Mouse (Mus musculus) heart, adult 8-10 months (tissue): ENCODE results near the gene Zfp955b. TPM values are rescaled to one million over a fixed set of nuclear protein-coding genes. Genes with fewer than 3 reads are reported as not detected.
"Not testable (repeated sequence)": the region's sequence is repeated elsewhere in the genome, so short reads cannot be mapped to it uniquely, and the experiment has no call there.

Source experiments
- DNase-seq: peaks from one replicate; pipeline ENCODE4 v3.0.0; 2022; ENCODE audit warnings: low spot score
- total RNA-seq, 4 experiments: library from RNA; stranded (reverse); gene quantifications; 2 replicates each; pipeline ENCODE4 v1.2.4; 2022

The Zfp955b gene
- 10 to 100 TPM in 3 of 4 experiments, 1 to 10 TPM in 1; 9.9 to 11.3 (median 10.3) TPM for total RNA-seq

DNA sequence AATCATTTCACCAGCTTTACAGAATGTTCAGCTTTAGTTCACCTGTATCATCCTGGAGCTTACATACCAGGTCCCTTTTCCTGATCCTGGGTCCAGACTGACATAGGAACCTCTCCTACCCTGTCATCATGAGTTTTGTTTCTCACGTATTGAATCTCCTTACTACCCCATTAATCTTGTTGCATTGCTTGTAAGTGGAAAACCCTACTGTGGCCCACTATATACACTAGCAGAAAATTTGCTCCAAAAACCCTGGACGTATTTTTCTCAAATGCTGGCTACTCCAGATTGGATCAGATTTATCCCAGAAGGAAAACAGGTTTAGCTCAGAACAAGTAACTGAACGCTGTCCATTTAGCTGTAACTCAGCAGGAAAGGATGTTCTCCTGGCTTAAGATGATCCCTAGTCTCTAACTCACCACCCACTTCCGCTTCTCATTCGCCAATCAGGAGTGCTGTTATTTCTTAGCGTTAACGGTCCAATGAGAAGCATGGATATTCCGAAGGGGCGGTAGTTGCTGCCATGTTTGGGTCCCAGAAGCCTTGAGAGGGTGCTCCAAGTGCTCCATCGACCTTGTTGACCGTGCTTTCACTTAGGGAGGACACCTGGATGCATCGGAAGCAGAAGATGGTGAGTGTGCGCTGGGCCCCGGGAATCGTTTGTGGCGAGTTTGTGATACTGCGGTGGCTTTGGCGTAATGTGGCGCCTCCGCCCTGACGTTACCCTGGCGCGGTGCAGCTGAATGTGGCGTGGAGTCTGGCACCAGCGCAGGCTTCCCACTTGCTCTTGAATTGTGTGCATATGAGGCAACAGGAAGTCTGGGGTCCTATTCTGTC, at the start of gene Zfp955b:
Zfp955b (plus strand) TSS at position 506 of the 837 bp plus-strand sequence.
- not testable (repeated sequence) for DNase-seq

DNA sequence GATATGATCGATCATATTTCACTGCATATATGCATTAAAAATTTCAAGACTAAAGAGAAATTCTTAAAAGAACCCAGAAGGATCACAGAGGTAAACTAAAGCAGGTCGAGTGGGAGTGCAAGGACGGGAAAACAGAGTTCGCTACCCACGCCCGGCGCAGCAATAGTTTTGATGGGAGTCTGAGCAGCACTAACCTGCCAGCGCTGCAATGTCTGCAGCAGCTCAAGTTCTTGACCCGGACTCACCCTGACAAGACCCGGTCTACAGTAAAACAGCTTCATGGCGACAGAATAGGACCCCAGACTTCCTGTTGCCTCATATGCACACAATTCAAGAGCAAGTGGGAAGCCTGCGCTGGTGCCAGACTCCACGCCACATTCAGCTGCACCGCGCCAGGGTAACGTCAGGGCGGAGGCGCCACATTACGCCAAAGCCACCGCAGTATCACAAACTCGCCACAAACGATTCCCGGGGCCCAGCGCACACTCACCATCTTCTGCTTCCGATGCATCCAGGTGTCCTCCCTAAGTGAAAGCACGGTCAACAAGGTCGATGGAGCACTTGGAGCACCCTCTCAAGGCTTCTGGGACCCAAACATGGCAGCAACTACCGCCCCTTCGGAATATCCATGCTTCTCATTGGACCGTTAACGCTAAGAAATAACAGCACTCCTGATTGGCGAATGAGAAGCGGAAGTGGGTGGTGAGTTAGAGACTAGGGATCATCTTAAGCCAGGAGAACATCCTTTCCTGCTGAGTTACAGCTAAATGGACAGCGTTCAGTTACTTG, 34.6 kb upstream of the Zfp955b start, which contains the start of gene Zfp955a:
Zfp955a (minus strand) TSS at position 616 of the 789 bp plus-strand sequence.
- DNase-seq = not testable (repeated sequence)

DNA sequence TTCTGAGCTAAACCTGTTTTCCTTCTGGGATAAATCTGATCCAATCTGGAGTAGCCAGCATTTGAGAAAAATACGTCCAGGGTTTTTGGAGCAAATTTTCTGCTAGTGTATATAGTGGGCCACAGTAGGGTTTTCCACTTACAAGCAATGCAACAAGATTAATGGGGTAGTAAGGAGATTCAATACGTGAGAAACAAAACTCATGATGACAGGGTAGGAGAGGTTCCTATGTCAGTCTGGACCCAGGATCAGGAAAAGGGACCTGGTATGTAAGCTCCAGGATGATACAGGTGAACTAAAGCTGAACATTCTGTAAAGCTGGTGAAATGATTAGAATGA, 34.1 kb upstream of the Zfp955b start:
- DNase-seq = not testable (repeated sequence)

DNA sequence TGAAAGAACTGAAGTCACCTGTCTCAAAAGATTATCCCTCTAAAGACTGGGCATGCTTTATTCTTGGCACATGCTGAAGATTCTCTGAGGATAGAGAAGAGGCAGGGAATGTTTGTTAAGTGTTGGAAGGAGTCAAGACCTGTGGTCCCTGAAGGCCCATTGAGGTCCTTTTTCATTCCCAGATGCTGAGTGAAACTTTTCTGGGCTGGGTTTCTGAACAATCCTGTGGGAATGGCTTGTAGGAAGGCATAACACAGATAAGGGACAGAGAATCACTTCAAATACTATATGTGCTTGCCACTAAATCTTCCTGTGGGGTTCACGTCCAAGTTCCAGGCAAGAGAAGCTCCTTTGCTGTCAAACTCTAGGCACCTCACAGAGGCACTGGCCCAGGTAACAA, 25.0 kb upstream of the Zfp955b start, which contains the start of gene Olfr63:
Olfr63 (plus strand) TSS at position 301 of the 400 bp plus-strand sequence.
- DNase-seq = no peak

DNA sequence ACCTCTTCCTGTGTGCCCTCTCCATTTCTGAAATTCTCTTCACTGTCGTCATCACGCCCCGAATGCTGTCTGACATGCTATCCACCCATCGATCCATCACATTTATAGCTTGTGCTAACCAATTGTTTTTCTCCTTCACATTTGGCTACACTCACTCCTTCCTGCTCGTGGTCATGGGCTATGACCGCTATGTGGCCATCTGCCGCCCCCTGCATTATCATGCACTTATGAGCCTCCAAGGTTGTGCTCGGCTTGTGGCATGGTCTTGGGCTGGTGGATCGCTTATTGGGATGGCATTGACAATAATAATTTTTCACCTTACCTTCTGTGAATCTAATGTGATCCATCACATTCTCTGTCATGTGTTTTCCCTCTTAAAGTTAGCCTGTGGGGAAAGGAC, 20.4 kb upstream of the Zfp955b start:
- DNase-seq = no peak

DNA sequence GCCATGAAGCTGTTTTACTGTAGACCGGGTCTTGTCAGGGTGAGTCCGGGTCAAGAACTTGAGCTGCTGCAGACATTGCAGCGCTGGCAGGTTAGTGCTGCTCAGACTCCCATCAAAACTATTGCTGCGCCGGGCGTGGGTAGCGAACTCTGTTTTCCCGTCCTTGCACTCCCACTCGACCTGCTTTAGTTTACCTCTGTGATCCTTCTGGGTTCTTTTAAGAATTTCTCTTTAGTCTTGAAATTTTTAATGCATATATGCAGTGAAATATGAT, 469 bp downstream of the Zfp955b start:
- not testable (repeated sequence) for DNase-seq

DNA sequence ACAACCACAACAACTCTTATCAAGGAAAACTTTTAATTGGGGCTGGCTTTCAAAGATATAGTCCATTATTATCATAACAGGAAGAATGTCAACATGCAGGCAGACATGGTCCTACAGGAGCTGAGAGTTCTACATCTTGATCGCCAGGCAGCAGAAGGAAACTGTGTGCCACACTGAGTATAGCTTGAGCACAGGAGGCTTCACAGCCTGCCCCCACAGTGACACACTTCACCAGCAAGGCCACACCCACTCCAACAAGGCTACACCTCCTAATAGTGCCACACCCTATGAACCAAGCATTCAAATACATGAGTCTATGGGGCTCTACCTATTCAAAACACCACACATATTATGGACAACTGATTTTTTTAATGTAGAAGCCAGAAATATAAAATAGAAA, 63.6 kb downstream of the Zfp955b start:
- DNase-seq = no peak

Other genes starting within 250 kb of the Zfp955b start
- gene 4921501E09Rik, start 221.5 kb upstream of the Zfp955b start, total RNA-seq = not detected
- 1 to 10 TPM; 4.2 to 7.0 (median 4.8) TPM for gene Zfp563, start 200.2 kb upstream of the Zfp955b start, total RNA-seq
- gene Morc2b, start 149.9 kb upstream of the Zfp955b start, total RNA-seq = under 1 TPM in 3 of 4 experiments, not detected in 1; 0.05 to 0.19 (median 0.12) TPM
- gene Olfr55, start 121.1 kb upstream of the Zfp955b start, total RNA-seq = not detected
- gene Olfr239, start 98.2 kb upstream of the Zfp955b start, total RNA-seq = not detected
- gene Olfr1564, start 67.9 kb upstream of the Zfp955b start, total RNA-seq = under 1 TPM; 0.11 to 0.50 (median 0.23) TPM
- 10 to 100 TPM in 1 of 4 experiments, 1 to 10 TPM in 3; 7.2 to 10.2 (median 8.7) TPM for gene Zfp955a, start 34.4 kb upstream of the Zfp955b start, total RNA-seq
- gene Olfr63, start 24.9 kb upstream of the Zfp955b start, total RNA-seq = under 1 TPM in 1 of 4 experiments, not detected in 3; 0.05 TPM
- gene Zfp81, start 69.3 kb downstream of the Zfp955b start, total RNA-seq = 1 to 10 TPM; 4.1 to 6.0 (median 4.5) TPM
- gene Zfp101, start 105.1 kb downstream of the Zfp955b start, total RNA-seq = 1 to 10 TPM; 3.0 to 6.1 (median 5.3) TPM
- gene Actl9, start 143.4 kb downstream of the Zfp955b start, total RNA-seq = not detected
- gene Adamts10, start 234.7 kb downstream of the Zfp955b start, total RNA-seq = 10 to 100 TPM; 10.9 to 14.0 (median 11.9) TPM